Mouse (Mus musculus): ENCODE data around the gene Dnase2b. TPM values are rescaled to one million over a fixed set of nuclear protein-coding genes. Genes with fewer than 3 reads are reported as not detected.

The Dnase2b gene
- polyA plus RNA-seq, 2 experiments, result 0.52 to 1.4 TPM

- TF ChIP-seq CTCF (IDR thresholded peaks at IDR 0.05; ENCODE audit: low read depth) (no peak), EP300 (IDR thresholded peaks at IDR 0.05; ENCODE audit: low read depth) (no peak)
- Histone ChIP-seq H3K36me3 (replicated peaks; ENCODE audit: control insufficient read depth, insufficient read depth, low read depth) (no peaks in the 10 kb centered on the region), H3K4me2 (ENCODE audit: low read depth) (no peak overlapping the region), H3K4me3 (ENCODE audit: insufficient read depth in 1 of 2, low read depth in 2 of 2, low read length in 2 of 2) (no peak overlapping the region), H3K27ac (no peak overlapping the region), H3K27me3 (ENCODE audit: control insufficient read depth, insufficient read depth, low read length) (no peaks in the 10 kb centered on the region), H3K9me3 (ENCODE audit: control insufficient read depth, low read length) (no peaks in the 10 kb centered on the region), H3K4me1 (replicated peaks; ENCODE audit: control insufficient read depth in 2 of 2, insufficient read depth in 2 of 2, low read length in 1 of 2) (peaks cover 29 to 31% of the 10 kb centered on the region in 2 experiments), H3K9ac (replicated peaks) (no peak overlapping the region)
- ATAC-seq (ENCODE audit: insufficient read depth) (no peak), DNase-seq (ENCODE audit: low read depth in 3 of 3, low spot score in 3 of 3) (no peak)
- 65% methylated on average over 5 of the region's 5 CpGs for WGBS (ENCODE audit: insufficient replicate concordance)
Observed at GRCm38 (mm10) chr3:146657433-146657832, 42.0 kb upstream of the Dnase2b start.

GRCm38 (mm10) chr3:146655111-146655577 is 39.7 kb upstream of the Dnase2b start:
- Histone ChIP-seq H3K9ac (replicated peaks) (peak overlapping the region; percentile 44), H3K9me3 (ENCODE audit: control insufficient read depth, low read length) (no peaks in the 10 kb centered on the region), H3K4me3 (ENCODE audit: insufficient read depth in 1 of 2, low read depth in 2 of 2, low read length in 2 of 2) (no peak overlapping the region), H3K36me3 (replicated peaks; ENCODE audit: control insufficient read depth, insufficient read depth, low read depth) (no peaks in the 10 kb centered on the region), H3K4me1 (replicated peaks; ENCODE audit: control insufficient read depth in 2 of 2, insufficient read depth in 2 of 2, low read length in 1 of 2) (peaks cover 29 to 31% of the 10 kb centered on the region in 2 experiments), H3K27ac (peak overlapping the region; percentile 97), H3K4me2 (ENCODE audit: low read depth) (peak overlapping the region; percentile 53), H3K27me3 (ENCODE audit: control insufficient read depth, insufficient read depth, low read length) (no peaks in the 10 kb centered on the region)
- peak; percentile 62 to 70 (median 69) for DNase-seq (ENCODE audit: low read depth in 3 of 3, low spot score in 3 of 3)
- peak; percentile 81 for ATAC-seq (ENCODE audit: insufficient read depth)
- WGBS (ENCODE audit: insufficient replicate concordance), result 30% methylated on average over 2 of the region's 2 CpGs
- TF ChIP-seq EP300 (IDR thresholded peaks at IDR 0.05; ENCODE audit: low read depth), result peak; percentile 57; the same call in 1 of the 2 replicates
- TF ChIP-seq CTCF (IDR thresholded peaks at IDR 0.05; ENCODE audit: low read depth), result no peak

- Histone ChIP-seq H3K36me3 (replicated peaks; ENCODE audit: control insufficient read depth, insufficient read depth, low read depth) (no peaks in the 10 kb centered on the region), H3K9me3 (ENCODE audit: control insufficient read depth, low read length) (no peaks in the 10 kb centered on the region), H3K4me3 (ENCODE audit: insufficient read depth in 1 of 2, low read depth in 2 of 2, low read length in 2 of 2) (peak overlapping the region in 1 of 2 experiments; percentile 21; a peak in 1 of 4 replicates), H3K27me3 (ENCODE audit: control insufficient read depth, insufficient read depth, low read length) (no peaks in the 10 kb centered on the region), H3K4me2 (ENCODE audit: low read depth) (peak overlapping the region; percentile 58), H3K9ac (replicated peaks) (peak overlapping the region; percentile 54), H3K27ac (peak overlapping the region; percentile 70), H3K4me1 (replicated peaks; ENCODE audit: control insufficient read depth in 2 of 2, insufficient read depth in 2 of 2, low read length in 1 of 2) (peaks cover 29 to 31% of the 10 kb centered on the region in 2 experiments)
- WGBS (ENCODE audit: insufficient replicate concordance), result 23% methylated on average over 6 of the region's 6 CpGs
- peak; percentile 42 to 58 (median 54) for DNase-seq (ENCODE audit: low read depth in 3 of 3, low spot score in 3 of 3)
- TF ChIP-seq EP300 (IDR thresholded peaks at IDR 0.05; ENCODE audit: low read depth) (peak; percentile 54; the same call in 1 of the 2 replicates), CTCF (IDR thresholded peaks at IDR 0.05; ENCODE audit: low read depth) (no peak)
- ATAC-seq (ENCODE audit: insufficient read depth), result peak; percentile 84
Observed at GRCm38 (mm10) chr3:146653692-146654091, 38.3 kb upstream of the Dnase2b start.

- no peak for DNase-seq (ENCODE audit: low read depth in 3 of 3, low spot score in 3 of 3)
- H3K4me2 ChIP-seq (ENCODE audit: low read depth), result no peak overlapping the region
- H3K27me3 ChIP-seq (ENCODE audit: control insufficient read depth, insufficient read depth, low read length), result no peaks in the 10 kb centered on the region
- H3K4me3 ChIP-seq (ENCODE audit: insufficient read depth in 1 of 2, low read depth in 2 of 2, low read length in 2 of 2), result no peak overlapping the region
- H3K36me3 ChIP-seq (replicated peaks; ENCODE audit: control insufficient read depth, insufficient read depth, low read depth), result no peaks in the 10 kb centered on the region
- no peak for TF ChIP-seq EP300 (IDR thresholded peaks at IDR 0.05; ENCODE audit: low read depth)
- no peak for TF ChIP-seq CTCF (IDR thresholded peaks at IDR 0.05; ENCODE audit: low read depth)
- 80% methylated on average over 5 of the region's 5 CpGs for WGBS (ENCODE audit: insufficient replicate concordance)
- H3K4me1 ChIP-seq (replicated peaks; ENCODE audit: control insufficient read depth in 2 of 2, insufficient read depth in 2 of 2, low read length in 1 of 2), result peaks cover 29 to 31% of the 10 kb centered on the region in 2 experiments
- ATAC-seq (ENCODE audit: insufficient read depth), result no peak
- no peaks in the 10 kb centered on the region for H3K9me3 ChIP-seq (ENCODE audit: control insufficient read depth, low read length)
- no peak overlapping the region for H3K9ac ChIP-seq (replicated peaks)
- no peak overlapping the region for H3K27ac ChIP-seq
Observed at GRCm38 (mm10) chr3:146652431-146652830, 37.0 kb upstream of the Dnase2b start.

GRCm38 (mm10) chr3:146651217-146651616 is 35.8 kb upstream of the Dnase2b start, which contains the start of gene 4930503B20Rik:
Gene 4930503B20Rik, minus strand, starts transcription at chr3:146651317.
- no peaks in the 10 kb centered on the region for H3K27me3 ChIP-seq (ENCODE audit: control insufficient read depth, insufficient read depth, low read length)
- ATAC-seq (ENCODE audit: insufficient read depth) (no peak), DNase-seq (ENCODE audit: low read depth in 3 of 3, low spot score in 3 of 3) (no peak)
- 74% methylated on average over 3 of the region's 3 CpGs for WGBS (ENCODE audit: insufficient replicate concordance)
- no peaks in the 10 kb centered on the region for H3K36me3 ChIP-seq (replicated peaks; ENCODE audit: control insufficient read depth, insufficient read depth, low read depth)
- peaks cover 29 to 31% of the 10 kb centered on the region in 2 experiments for H3K4me1 ChIP-seq (replicated peaks; ENCODE audit: control insufficient read depth in 2 of 2, insufficient read depth in 2 of 2, low read length in 1 of 2)
- no peak within 1 kb of the TSS for H3K4me2 ChIP-seq (ENCODE audit: low read depth)
- no peaks in the 10 kb centered on the region for H3K9me3 ChIP-seq (ENCODE audit: control insufficient read depth, low read length)
- no peak within 1 kb of the TSS for H3K27ac ChIP-seq
- TF ChIP-seq CTCF (IDR thresholded peaks at IDR 0.05; ENCODE audit: low read depth), result no peak
- TF ChIP-seq EP300 (IDR thresholded peaks at IDR 0.05; ENCODE audit: low read depth), result no peak
- H3K4me3 ChIP-seq (ENCODE audit: insufficient read depth in 1 of 2, low read depth in 2 of 2, low read length in 2 of 2), result no peak within 1 kb of the TSS
- no peak within 1 kb of the TSS for H3K9ac ChIP-seq (replicated peaks)
